Mouse (Mus musculus): Measurements from ENCODE around the gene Nav2.

Gene Nav2

GRCm38 (mm10) chr7:49433945-49434344 is 525.4 kb downstream of the Nav2 start:
- DNase-seq (ENCODE audit: low spot score in 2 of 2), result no peak

- DNase-seq (ENCODE audit: low spot score in 2 of 2), result no peak
Observed at GRCm38 (mm10) chr7:49436492-49436891, 528.0 kb downstream of the Nav2 start.

- peak in 1 of 2 experiments; percentile 27 for DNase-seq (ENCODE audit: low spot score in 2 of 2)
Observed at GRCm38 (mm10) chr7:49437901-49438300, 529.4 kb downstream of the Nav2 start.

GRCm38 (mm10) chr7:49439136-49439535 is 530.6 kb downstream of the Nav2 start:
- no peak for DNase-seq (ENCODE audit: low spot score in 2 of 2)

GRCm38 (mm10) chr7:49440333-49440969 is 531.9 kb downstream of the Nav2 start:
- DNase-seq (ENCODE audit: low spot score in 2 of 2), result no peak

GRCm38 (mm10) chr7:49442174-49442573 is 533.7 kb downstream of the Nav2 start:
- DNase-seq (ENCODE audit: low spot score in 2 of 2), result no peak

- DNase-seq (ENCODE audit: low spot score in 2 of 2), result no peak
Observed at GRCm38 (mm10) chr7:49448580-49448979, 540.1 kb downstream of the Nav2 start.

- peak in 1 of 2 experiments; percentile 20 for DNase-seq (ENCODE audit: low spot score in 2 of 2)
Observed at GRCm38 (mm10) chr7:49450261-49451141, 542.0 kb downstream of the Nav2 start.

- DNase-seq (ENCODE audit: low spot score in 2 of 2), result no peak
Observed at GRCm38 (mm10) chr7:49451240-49451639, 542.7 kb downstream of the Nav2 start.

- no peak for DNase-seq (ENCODE audit: low spot score in 2 of 2)
Observed at GRCm38 (mm10) chr7:49452274-49452673, 543.8 kb downstream of the Nav2 start.

- DNase-seq (ENCODE audit: low spot score in 2 of 2), result no peak
Observed at GRCm38 (mm10) chr7:49454601-49455000, 546.1 kb downstream of the Nav2 start.

- peak in 1 of 2 experiments; percentile 15 for DNase-seq (ENCODE audit: low spot score in 2 of 2)
Observed at GRCm38 (mm10) chr7:49456148-49456547, 547.6 kb downstream of the Nav2 start.

- DNase-seq (ENCODE audit: low spot score in 2 of 2), result no peak
Observed at GRCm38 (mm10) chr7:49457398-49457797, 548.9 kb downstream of the Nav2 start.

- DNase-seq (ENCODE audit: low spot score in 2 of 2), result no peak
Observed at GRCm38 (mm10) chr7:49457890-49458289, 549.4 kb downstream of the Nav2 start.

- DNase-seq (ENCODE audit: low spot score in 2 of 2), result no peak
Observed at GRCm38 (mm10) chr7:49462328-49462811, 553.9 kb downstream of the Nav2 start.

GRCm38 (mm10) chr7:49467861-49468260 is 559.3 kb downstream of the Nav2 start:
- DNase-seq (ENCODE audit: low spot score in 2 of 2), result no peak

- no peak for DNase-seq (ENCODE audit: low spot score in 2 of 2)
Observed at GRCm38 (mm10) chr7:49468492-49469205, 560.1 kb downstream of the Nav2 start.

- DNase-seq (ENCODE audit: low spot score in 2 of 2), result peak in 1 of 2 experiments; percentile 59
Observed at GRCm38 (mm10) chr7:49471278-49471677, 562.8 kb downstream of the Nav2 start.

GRCm38 (mm10) chr7:49475282-49475681 is 566.8 kb downstream of the Nav2 start:
- DNase-seq (ENCODE audit: low spot score in 2 of 2), result no peak

- DNase-seq (ENCODE audit: low spot score in 2 of 2), result no peak
Observed at GRCm38 (mm10) chr7:49476163-49476562, 567.6 kb downstream of the Nav2 start.

- no peak for DNase-seq (ENCODE audit: low spot score in 2 of 2)
Observed at GRCm38 (mm10) chr7:49476666-49477065, 568.1 kb downstream of the Nav2 start.

Measured in urinary bladder, postnatal 36 days (tissue).